Mouse (Mus musculus) lung, adult 18-20 months (tissue): ENCODE data around the gene Ciapin1.

Experiments
- DNase-seq, 2 experiments: peaks; one replicate each; pipeline ENCODE4 v3.0.0; 2022; ENCODE audit warnings: mixed read lengths in 2 of 2

Ciapin1 gene

GRCm38 (mm10) chr8:94837662-94838574, at the start of gene Ciapin1, which contains the start of gene Coq9:
TSS of gene Ciapin1 (minus strand) at chr8:94838358.
TSS of gene Coq9 (plus strand) at chr8:94838321.
- DNase-seq = peak; percentile 95 to 97

- no peak for DNase-seq
Observed at GRCm38 (mm10) chr8:94880742-94881141, 42.6 kb upstream of the Ciapin1 start.

GRCm38 (mm10) chr8:94876820-94877219, 38.7 kb upstream of the Ciapin1 start:
- DNase-seq = no peak

GRCm38 (mm10) chr8:94876197-94876730, 38.1 kb upstream of the Ciapin1 start, which contains the start of gene Dok4:
TSS of gene Dok4 (minus strand) at chr8:94876330.
- DNase-seq = peak; percentile 89 to 90

- peak in 1 of 2 experiments; percentile 14 for DNase-seq
Observed at GRCm38 (mm10) chr8:94875871-94876150, 37.7 kb upstream of the Ciapin1 start.

- DNase-seq = peak; percentile 45 to 49
Observed at GRCm38 (mm10) chr8:94875096-94875870, 37.1 kb upstream of the Ciapin1 start.

GRCm38 (mm10) chr8:94874358-94874757, 36.2 kb upstream of the Ciapin1 start:
- peak; percentile 71 to 75 for DNase-seq

GRCm38 (mm10) chr8:94872576-94872975, 34.4 kb upstream of the Ciapin1 start:
- DNase-seq = no peak

GRCm38 (mm10) chr8:94872156-94872555, 34.0 kb upstream of the Ciapin1 start:
- DNase-seq = no peak

- DNase-seq = peak; percentile 82 to 83
Observed at GRCm38 (mm10) chr8:94871108-94871894, 33.1 kb upstream of the Ciapin1 start.

GRCm38 (mm10) chr8:94870474-94871107, 32.4 kb upstream of the Ciapin1 start:
- DNase-seq = peak; percentile 16 to 25

GRCm38 (mm10) chr8:94870003-94870402, 31.8 kb upstream of the Ciapin1 start:
- DNase-seq = no peak

GRCm38 (mm10) chr8:94869146-94869545, 31.0 kb upstream of the Ciapin1 start:
- DNase-seq = no peak

GRCm38 (mm10) chr8:94866921-94867320, 28.8 kb upstream of the Ciapin1 start:
- DNase-seq = no peak

- no peak for DNase-seq
Observed at GRCm38 (mm10) chr8:94865292-94865691, 27.1 kb upstream of the Ciapin1 start.

GRCm38 (mm10) chr8:94863897-94864673, 25.9 kb upstream of the Ciapin1 start:
- DNase-seq = no peak

- no peak for DNase-seq
Observed at GRCm38 (mm10) chr8:94862487-94863220, 24.5 kb upstream of the Ciapin1 start.

GRCm38 (mm10) chr8:94861352-94861910, 23.3 kb upstream of the Ciapin1 start:
- peak; percentile 59 to 68 for DNase-seq

- peak; percentile 83 to 88 for DNase-seq
Observed at GRCm38 (mm10) chr8:94857346-94858173, 19.4 kb upstream of the Ciapin1 start, which contains the start of gene Polr2c. TSS of gene Polr2c (plus strand) at chr8:94857450.
